Mouse (Mus musculus) layer of hippocampus, adult 9-10 months (tissue): ENCODE measurements around the gene Ahnak2.

ENCODE experiments used
- DNase-seq: peaks from one replicate; pipeline ENCODE4 v3.0.0; 2022; ENCODE audit warnings: low spot score

The Ahnak2 gene

GRCm38 (mm10) chr12:112796551-112797510 lies 5.6 kb downstream of the Ahnak2 start:
- DNase-seq: no peak

GRCm38 (mm10) chr12:112795466-112796104 lies 6.9 kb downstream of the Ahnak2 start:
- no peak for DNase-seq

GRCm38 (mm10) chr12:112794998-112795397 lies 7.5 kb downstream of the Ahnak2 start:
- no peak for DNase-seq

- no peak for DNase-seq
These were observed 8.1 kb downstream of the Ahnak2 start for GRCm38 (mm10) chr12:112794356-112794816.

GRCm38 (mm10) chr12:112793601-112794355 lies 8.7 kb downstream of the Ahnak2 start:
- DNase-seq: no peak

GRCm38 (mm10) chr12:112791026-112791425 lies 11.4 kb downstream of the Ahnak2 start:
- no peak for DNase-seq

- no peak for DNase-seq
These were observed 28.0 kb downstream of the Ahnak2 start for GRCm38 (mm10) chr12:112774481-112774880.

- DNase-seq: no peak
These were observed 28.4 kb downstream of the Ahnak2 start for GRCm38 (mm10) chr12:112774026-112774425.

- DNase-seq: no peak
These were observed 29.1 kb downstream of the Ahnak2 start for GRCm38 (mm10) chr12:112773366-112773765.

GRCm38 (mm10) chr12:112772306-112772705 lies 30.2 kb downstream of the Ahnak2 start:
- no peak for DNase-seq

- no peak for DNase-seq
These were observed 32.1 kb downstream of the Ahnak2 start for GRCm38 (mm10) chr12:112770396-112770795.

GRCm38 (mm10) chr12:112769751-112770150 lies 32.7 kb downstream of the Ahnak2 start:
- DNase-seq: no peak

- no peak for DNase-seq
These were observed 33.4 kb downstream of the Ahnak2 start for GRCm38 (mm10) chr12:112769031-112769430.

GRCm38 (mm10) chr12:112768166-112768565 lies 34.3 kb downstream of the Ahnak2 start:
- DNase-seq: no peak

- no peak for DNase-seq
These were observed 35.2 kb downstream of the Ahnak2 start for GRCm38 (mm10) chr12:112767036-112767890.

- no peak for DNase-seq
These were observed 35.9 kb downstream of the Ahnak2 start for GRCm38 (mm10) chr12:112766586-112766985.

GRCm38 (mm10) chr12:112764991-112765390 lies 37.5 kb downstream of the Ahnak2 start:
- no peak for DNase-seq

- no peak for DNase-seq
These were observed 38.3 kb downstream of the Ahnak2 start for GRCm38 (mm10) chr12:112764141-112764540.

- DNase-seq: no peak
These were observed 39.3 kb downstream of the Ahnak2 start for GRCm38 (mm10) chr12:112763176-112763575.

GRCm38 (mm10) chr12:112762018-112762417 lies 40.4 kb downstream of the Ahnak2 start:
- DNase-seq: no peak

GRCm38 (mm10) chr12:112761411-112761810 lies 41.0 kb downstream of the Ahnak2 start:
- DNase-seq: no peak
